Mouse (Mus musculus) cerebellum, adult 18-20 months (tissue): ENCODE data around the gene Egfl7.

ENCODE experiments used
- DNase-seq, 2 experiments: peaks; one replicate each; pipeline ENCODE4 v3.0.0; 2021

Egfl7 gene

DNA sequence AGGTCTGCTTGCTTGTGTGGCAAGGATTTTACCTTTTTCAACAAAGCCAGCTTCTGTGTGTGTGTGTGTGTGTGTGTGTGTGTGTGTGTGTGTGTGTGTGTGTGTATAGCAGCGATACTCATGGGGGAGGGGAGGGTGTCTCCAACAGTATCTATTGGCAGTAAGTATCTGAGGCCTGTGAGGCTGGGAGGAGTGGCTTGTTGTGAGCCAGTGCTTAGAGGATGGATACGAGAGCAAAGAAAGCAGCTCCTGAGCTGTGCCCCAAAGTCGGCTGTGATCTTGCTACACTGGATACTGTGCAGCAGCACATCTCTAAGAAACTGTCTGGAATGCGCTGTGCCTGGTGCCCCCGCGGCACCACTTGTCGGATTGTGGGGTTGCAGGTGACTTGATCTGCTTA is 38.1 kb downstream of the Egfl7 start:
- no peak for DNase-seq

DNA sequence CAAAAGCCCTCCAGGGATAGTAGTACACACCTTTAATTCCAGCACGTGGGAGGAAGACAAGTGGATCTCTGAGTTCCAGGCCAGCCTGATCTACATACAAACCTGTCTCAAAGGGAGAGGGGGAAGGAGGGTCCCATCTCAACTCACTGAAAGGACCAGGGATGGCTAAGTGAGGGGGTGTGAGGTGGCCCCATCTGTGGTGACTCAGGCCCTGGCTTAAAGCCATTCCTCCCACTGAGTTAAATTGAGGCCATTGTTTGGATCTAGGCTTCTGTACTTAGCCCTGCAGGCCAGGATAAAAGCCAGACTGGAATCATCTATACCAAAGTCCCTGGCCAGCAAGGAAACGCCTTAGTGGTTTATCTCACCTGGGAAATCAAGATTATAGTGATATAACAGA is 41.4 kb downstream of the Egfl7 start:
- DNase-seq: no peak

DNA sequence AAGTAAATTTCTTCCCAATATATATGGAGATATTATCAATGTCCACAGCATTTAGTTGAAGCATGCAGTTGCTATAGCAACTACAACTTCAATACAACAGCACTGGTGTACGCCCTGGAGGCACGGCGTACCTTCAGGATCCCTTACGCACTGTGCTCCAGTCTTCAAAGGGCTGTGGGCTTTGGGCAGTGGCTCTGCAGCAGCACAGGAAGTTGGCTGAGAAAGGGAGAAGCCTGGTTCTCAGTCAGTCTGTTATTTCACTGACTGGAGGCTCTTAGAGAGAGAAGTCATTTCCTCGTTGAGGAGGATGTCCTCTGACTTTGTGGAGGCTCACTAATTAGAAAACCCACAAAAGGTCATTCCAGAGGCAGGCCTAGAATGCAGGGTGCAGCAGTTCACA is 43.2 kb downstream of the Egfl7 start:
- no peak for DNase-seq

DNA sequence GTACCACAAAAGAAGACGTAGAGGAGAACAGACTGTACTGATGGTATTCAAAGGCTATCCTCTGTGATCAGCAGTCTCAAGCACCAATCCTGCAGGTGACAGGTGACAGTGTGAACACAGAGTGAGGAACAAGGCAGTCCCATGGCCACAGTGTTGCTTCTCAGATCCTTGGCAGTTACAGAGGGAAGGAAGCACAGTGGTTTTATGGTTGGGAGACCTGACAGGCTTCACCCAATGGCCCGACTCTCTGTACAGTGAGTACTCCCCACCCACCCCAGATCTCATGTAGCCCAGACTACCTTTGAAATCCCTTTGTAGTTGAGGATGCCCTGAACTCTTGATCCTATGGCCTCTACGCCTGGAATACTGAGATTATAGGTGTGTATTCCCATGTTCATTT is 45.6 kb downstream of the Egfl7 start:
- DNase-seq: no peak

DNA sequence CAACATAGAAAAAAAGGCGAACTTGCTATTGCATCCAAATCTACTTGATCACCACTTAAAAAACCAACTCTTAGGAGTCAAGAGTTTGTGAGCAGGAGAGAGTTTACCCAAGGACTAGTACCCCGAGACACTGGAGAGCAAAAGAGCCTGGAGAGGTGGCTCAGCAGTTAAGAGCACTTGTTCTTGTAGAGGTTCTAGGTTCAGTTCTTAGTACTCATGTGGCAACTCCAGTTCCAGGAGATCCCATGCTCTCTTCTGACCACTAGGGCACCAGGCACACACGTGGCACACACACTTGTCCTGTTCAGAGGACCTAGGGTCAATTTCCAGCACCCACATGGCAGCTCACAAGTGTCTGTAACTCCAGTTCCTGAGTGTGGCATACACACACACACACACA is 46.3 kb downstream of the Egfl7 start:
- DNase-seq: no peak

DNA sequence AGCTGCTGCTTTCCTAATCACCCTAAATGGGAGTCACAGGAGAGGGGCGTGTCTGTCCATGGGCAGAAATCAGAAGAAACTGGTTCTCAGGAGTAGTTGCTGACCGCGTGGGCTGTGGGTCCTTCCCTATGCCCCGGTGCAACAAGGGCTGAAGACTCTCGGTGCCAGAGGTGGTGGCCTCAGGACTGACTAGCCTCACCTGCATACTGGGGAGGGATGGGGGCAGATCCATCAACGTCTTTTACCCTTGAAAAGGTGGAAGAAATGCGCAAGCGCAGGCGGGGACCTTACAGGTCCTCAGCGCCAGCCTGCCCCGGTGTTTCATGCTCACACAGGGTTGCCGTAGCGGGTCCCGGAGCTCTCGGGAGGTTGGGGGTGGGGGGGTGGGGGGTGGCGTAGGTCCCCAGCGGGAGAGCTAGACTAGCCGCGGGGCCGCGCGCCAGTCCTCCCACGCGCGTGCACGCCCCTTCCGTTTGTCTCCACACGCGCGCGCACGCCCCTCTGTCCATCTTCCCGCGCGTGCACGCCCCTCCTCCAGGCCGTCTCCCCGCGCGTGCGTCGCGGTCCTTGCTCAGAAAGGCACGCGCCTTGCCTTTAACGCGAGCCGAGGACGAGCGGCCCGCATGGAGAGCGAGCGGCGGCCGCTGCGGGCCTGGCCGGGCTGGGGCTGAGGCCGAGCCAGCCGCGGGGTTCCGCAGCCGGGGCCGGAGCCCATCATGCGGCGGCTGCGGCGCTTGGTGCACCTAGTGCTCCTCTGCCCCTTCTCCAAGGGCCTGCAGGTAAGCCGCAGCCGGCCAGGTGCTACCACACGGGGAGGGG is 48.3 kb downstream of the Egfl7 start, which contains the start of gene Fam69b:
Gene Fam69b (plus strand): TSS at position 537 of the 819 bp plus-strand sequence.
- DNase-seq: peak; percentile 91 to 95

DNA sequence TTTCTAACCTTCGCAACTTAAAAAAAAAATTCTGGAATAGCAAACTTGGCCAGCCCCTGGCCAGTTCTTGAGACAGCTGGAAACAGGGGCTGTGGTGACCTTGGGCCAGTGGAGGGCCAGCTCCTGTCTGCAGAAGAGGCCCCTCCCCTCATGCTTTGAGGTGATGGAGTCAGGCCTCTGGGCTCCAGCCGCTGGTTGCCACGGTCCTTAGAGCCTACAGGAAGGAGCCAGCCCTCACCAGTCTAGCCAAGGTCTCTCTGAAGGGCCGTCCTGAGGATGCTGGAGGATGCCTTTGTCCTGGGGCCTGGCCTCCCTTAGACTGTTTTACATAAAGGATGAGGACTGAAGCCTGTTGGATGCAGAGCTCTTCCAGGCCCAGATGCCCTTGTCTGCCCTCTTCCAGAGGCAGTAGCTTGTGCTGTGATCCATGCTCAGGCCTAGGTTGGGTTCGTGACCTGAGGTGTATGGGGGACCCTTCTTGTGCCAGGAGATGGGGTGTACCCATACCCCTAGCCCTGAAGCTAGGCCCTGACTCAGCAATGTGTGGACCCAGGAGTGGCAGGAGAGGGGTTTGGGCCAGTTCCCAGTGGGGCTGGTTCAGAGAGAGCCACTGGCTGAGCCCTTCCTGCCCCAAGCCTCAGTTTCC is 49.1 kb downstream of the Egfl7 start:
- peak; percentile 39 to 46 for DNase-seq

DNA sequence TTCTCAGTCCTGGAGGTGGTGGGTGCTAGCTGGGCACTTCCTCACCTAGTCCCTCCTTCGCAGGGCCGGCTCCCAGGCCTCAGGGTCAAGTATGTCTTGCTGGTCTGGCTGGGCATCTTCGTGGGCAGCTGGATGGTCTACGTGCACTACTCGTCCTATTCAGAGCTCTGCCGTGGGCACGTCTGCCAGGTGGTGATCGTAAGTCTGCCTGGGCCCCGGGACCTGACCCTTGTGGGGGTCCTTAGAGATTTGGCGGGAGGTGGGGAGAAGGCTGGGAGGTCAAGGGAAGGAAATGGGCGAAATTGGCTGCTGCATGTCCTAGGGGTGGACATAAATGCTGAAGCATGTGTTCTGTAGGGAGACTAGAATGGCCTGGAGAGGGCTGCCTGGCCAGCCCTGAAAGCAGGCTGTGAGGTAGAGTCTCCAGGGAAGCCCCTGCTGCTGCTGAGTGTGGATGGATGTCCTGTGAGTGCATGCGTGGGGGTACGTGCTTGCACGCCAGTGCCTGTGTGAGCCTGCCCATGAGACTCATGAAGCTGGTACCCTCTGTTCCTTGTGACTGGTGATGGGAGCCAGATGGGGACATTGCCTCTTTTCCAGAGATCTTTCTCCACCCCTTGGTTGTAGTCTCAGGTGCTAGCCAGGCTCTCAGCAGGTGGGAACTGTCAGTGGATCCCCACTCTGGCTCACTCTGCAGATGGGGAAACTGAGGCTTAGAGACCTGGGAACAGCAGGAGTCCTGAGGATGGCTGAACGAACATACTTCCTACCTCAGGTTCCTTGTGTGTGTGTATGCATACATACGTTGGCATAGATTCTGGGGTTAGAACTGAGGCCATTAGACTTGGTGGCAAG is 53.0 kb downstream of the Egfl7 start:
- peak in 1 of 2 experiments; percentile 14 for DNase-seq

DNA sequence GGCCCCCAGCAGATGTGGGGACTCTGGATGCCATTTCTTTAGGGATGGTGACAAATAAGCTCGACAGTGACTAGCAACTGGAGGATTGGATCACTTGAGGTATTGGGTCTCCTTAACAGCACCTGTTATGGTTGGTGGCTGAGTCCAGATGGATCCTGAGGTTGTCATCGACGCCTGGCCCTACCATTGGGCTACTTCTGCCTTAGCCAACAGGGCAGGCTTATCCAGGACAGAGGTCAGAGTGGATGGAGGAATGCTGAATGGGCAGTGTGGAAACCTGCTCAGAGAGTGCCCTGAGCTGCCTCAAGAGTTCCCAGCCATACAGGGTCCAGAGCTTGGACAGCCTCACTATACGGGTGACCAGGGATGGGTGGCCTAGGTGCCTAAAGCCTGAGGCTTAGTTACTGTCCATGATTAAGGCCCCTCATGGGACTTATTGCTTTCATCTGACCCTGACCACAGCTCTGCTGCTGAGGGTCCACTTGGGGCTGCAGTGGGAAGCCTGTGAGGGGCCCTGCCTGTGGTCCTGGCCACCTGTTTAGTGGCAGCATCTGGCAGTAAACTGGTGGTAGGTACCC is 54.2 kb downstream of the Egfl7 start:
- DNase-seq: no peak

DNA sequence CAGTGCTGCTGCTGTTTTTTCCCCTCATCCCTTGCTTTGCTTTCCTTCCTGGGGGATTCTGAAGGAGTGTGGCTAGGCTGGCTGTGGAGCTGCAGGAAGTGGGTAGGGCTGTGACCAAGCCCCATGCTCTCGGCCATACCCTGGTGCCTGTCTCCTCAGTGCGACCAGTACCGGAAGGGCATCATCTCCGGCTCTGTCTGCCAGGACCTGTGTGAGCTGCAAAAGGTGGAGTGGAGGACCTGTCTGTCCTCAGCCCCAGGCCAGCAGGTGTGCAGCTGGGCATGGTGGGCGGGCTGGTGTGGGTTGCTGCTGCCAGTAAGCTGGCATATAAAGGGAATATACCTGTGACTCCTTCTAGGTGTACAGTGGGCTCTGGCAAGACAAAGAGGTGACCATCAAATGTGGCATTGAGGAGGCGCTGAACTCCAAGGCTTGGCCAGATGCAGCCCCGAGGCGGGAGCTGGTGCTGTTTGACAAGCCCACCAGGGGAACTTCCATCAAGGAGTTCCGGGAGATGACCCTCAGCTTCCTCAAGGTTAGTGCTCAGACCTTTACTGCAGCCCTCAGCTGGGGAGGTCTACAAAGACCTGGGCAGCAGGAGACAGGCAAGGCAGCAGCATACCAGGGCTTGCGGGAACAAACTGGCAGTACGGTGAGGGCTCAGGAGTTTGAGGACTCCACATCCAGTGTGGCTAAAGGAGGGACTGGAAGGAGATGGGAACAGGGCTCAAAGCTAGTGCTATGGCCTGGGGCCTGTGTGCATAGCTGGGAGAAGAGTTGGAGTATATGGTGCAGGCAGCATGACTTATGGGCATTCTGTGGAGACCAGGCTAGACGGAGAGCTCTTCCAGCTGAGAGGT is 55.0 kb downstream of the Egfl7 start:
- peak in 1 of 2 experiments; percentile 8 for DNase-seq

DNA sequence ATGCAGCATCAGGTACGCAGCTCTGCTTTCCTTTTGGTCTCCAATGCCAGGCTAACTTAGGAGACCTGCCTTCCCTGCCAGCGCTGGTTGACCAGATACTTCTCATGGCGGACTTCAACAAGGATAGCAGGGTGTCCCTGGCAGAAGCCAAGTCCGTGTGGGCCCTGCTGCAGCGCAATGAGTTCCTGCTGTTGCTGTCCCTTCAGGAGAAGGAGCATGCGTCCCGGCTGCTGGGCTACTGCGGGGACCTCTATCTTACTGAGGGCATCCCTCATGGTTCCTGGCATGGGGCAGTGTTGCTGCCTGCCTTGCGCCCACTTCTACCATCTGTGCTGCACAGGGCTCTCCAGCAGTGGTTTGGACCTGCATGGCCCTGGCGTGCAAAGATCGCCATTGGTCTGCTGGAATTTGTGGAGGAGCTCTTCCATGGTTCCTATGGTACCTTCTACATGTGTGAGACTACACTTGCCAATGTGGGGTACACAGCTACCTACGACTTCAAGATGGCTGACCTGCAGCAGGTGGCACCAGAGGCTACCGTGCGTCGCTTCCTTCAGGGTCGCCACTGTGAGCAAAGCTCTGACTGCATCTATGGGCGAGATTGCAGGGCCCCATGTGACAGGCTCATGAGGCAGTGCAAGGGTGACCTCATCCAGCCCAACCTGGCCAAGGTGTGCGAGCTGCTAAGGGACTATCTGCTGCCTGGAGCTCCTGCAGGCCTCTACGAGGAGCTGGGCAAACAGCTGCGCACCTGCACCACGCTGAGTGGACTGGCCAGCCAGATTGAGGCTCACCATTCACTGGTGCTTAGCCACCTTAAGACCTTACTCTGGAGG is 55.9 kb downstream of the Egfl7 start:
- peak in 1 of 2 experiments; percentile 15 for DNase-seq

DNA sequence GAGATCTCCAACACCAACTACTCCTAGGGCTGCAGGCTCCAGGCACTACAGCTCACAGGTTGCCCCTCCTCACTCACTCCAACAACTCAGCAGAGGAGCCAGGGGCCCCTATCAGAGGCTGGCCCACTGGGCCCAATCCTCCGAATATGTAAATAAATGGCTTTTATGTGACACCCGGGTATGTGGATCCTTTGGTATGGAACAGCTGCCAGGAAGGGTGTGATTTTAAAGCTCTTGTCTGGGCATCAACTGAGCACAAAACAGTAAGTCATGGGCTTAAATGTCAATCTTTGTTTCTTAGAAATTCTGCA is 56.5 kb downstream of the Egfl7 start:
- DNase-seq: no peak

DNA sequence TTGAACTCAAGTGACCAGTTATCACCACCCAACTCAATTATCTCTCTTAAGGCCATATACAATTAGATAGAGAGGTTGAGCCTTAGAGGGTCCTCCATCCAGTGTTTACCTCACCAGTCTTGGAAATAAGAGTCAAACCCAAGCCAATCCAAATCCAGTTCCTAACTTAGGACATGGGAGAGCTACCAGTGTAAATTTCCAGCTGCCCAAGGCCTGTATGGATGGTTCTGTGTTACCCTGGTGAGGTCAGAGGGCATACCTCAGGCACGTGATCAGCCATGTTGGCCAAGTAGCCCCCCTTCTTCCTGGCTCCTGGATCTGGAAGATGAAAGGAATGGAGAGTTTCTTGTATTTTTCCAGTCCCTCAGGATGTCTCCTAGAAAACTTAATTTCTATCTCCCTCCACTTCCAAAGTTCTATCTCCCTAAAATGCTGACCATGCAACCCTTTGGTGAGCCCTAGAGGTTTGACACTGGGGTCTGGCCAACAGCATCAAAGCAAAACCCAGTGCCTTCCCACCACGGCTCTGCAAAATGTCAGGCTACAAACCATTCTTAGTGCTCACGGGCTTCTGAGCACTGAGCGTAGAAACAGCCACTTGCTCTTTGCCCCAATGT is 57.6 kb downstream of the Egfl7 start:
- no peak for DNase-seq

DNA sequence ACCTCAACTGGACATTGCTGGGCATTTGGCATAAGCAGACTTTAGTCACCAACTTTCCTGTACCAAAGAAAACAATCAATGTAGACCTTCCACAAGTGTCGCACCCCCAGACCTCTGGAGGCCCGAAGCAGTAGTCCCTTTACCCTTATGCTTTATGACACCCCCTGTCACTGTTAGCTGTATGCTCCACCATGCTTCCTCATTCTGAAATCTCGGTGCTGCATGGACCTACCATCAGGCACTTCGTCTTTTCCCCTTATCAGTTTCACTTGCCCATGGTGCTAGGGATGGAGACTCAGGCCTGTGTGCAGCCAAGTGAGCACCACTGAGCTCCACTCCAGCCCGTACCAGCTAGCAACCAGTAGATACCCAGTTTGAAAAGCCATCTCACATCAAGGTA is 58.2 kb downstream of the Egfl7 start:
- DNase-seq: no peak

DNA sequence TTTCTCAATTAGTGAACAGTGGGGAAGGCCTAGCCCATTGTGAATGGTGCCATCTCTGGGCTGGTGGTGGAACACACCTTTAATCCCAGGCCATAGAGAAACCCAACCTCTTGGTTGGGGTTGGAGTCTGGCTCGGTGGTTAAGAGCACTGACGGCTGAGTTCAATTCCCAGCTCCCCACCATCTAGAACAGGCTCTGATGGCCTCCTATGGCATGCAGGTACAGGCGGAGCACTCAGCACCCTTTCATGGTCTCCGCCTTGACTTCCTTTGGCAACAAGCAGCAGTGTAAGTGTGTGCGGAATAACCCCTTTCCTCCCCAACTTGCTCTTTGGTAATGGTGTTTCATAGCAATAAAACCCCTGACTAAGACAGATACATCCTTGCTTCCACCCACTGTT is 58.8 kb downstream of the Egfl7 start:
- no peak for DNase-seq

DNA sequence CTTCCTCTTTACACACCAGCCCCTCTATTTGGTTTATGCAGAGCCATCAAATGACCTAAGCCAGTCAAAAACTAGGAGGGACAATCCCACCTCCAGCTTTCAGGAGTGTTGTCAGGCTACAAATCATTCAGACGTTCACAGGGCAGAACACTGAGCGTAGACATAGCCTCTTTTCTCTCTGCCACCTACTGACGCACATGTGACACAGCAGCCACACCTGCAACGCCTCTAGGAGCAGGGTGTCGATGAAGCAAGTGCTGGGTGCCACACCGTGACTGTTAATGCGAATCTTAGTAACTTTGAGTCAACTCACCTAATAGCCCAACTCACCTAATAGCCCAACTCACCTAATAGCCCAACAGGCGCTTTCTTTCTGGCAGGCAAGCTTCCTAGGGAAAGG is 59.3 kb downstream of the Egfl7 start:
- DNase-seq: no peak

DNA sequence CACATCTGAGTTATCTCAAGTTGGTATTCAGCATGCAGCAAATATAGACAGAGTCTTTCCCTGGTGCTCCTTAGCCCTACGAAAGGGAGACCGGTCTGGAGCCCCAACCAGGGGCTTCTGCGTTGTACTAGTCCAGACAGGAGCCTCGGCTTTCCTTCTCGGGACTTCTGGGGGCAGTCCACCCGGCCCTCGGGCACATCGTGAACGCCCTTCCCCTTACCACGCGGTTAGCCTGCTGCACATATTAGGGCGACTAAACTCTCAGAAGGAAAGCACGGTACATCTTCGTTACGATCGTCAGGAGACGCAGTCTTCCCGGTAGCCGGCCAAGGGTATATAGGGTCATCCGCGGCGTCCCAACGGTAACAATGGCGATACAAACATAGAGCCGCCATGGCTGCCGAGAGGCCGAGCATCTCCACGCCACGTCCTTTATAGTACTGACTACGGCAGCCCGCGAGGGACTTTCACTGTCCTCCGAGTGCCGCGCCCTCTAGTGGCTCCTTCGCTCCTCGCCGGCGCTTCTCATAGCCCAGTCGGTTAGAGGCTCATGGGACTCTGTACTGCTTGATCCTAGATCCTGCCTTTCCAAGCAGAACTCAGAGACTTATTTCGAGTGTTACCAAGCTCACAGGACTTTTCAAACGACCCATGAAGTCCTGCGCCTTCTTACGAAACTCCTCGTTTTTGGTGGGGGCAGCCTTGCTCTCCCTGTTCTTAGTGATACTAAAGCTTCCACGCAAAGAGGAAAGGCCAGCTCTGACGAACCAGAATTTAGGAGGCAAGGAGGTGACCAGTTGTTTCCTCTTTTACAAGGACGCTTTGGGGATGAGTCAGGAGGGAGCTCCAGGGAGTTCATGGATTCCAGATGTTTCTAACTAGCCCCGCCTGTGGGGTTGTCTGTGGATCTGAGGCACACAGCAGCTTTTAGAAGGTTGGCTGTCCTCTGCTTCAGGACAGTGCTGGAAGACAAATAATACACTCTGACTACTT is 60.3 kb downstream of the Egfl7 start:
- peak; percentile 91 to 99 for DNase-seq

DNA sequence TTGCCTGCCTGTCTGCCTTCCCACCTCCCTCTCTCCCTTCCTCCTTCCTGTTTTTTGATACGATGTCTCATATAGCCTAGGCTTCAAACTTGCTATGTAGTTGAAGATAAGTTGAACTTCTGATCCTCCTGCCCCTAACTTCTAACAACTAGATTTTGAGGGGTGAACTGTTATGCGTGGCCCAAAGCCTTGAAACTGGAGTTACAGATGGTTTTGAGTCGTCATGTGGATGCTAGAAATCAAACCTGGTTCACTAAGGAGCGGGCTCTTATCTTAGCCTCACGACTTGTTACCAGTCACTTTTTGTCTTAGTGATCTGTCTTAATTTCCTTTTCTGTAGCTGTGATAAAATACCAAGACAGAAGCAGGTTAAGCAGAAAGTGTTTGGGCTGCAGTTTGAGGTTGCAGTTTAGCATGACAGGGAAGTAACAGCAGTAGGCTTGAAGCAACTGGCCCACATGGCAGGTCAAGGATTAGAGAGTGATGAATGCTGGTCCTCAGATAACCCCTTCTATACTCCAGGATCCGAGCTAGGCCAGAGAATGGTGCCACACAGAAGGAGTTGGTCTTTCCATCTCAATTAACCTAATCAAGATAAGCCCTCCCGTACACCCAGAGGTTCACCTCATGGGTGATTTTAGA is 61.3 kb downstream of the Egfl7 start:
- no peak for DNase-seq
